ENCODE assay signal across 9 mouse cellular contexts in the genomic region with DNA sequence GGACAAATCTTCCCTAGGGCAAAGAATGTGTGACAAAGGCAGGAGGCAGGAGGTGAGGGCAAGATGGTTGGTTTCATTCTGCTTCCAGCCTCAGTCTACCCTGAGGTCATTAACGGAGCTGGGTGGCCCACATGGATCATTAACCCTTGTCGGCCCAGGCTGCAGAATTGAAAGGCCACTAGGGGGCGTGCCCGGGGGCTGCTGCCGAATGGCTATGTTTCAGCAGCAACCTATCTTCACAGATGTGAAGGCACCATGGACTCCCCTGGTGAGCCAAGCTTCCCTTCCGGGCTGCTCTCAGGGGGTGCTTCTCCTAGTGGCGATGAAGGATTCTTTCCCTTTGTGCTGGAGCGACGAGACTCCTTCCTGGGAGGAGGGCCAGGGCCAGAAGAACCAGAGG. TPM values are rescaled to one million over a fixed set of nuclear protein-coding genes. Genes with fewer than 3 reads are reported as not detected.
DNase-seq lines count a peak whose midpoint lies in the region; ATAC-seq and TF ChIP-seq lines count a peak whose summit lies in the region.
"Had no signal": no experiment of that assay in that cellular context is flagged by ENCODE, and none has a peak within 500 bp of the region (broad histone marks: within the 10 kb centered on the region; RNA-seq: fewer than 3 reads in every experiment).

No protein-coding gene starts in this region.

- no peak for ATAC-seq in forebrain, embryonic 11.5 days (replicated peaks; ENCODE audit: low FRiP score)
- no peak for ATAC-seq in forebrain, embryonic 12.5 days (ENCODE audit: low FRiP score)
- no peak for ATAC-seq in midbrain, postnatal 0 days (ENCODE audit: low FRiP score)
- ATAC-seq in midbrain, embryonic 15.5 days (replicated peaks): no peak
- no peak for ATAC-seq in lung, embryonic 14.5 days (ENCODE audit: insufficient read depth)
- ATAC-seq: hindbrain, embryonic 16.5 days had no signal

- no peak overlapping the region for H3K9ac ChIP-seq in forebrain, embryonic 11.5 days (ENCODE audit: low read length)
- no peak overlapping the region for H3K9ac ChIP-seq in forebrain, embryonic 12.5 days
- H3K9ac ChIP-seq in midbrain, postnatal 0 days (replicated peaks; ENCODE audit: low read length, poor library complexity, severe bottlenecking): no peak overlapping the region
- no peak overlapping the region for H3K9ac ChIP-seq in midbrain, embryonic 15.5 days
- no peak overlapping the region for H3K9ac ChIP-seq in lung, embryonic 14.5 days

- 4% methylated on average over 9 of the region's 9 CpGs for WGBS in forebrain, embryonic 11.5 days
- 2% methylated on average over 9 of the region's 9 CpGs for WGBS in forebrain, embryonic 12.5 days
- 1% methylated on average over 9 of the region's 9 CpGs for WGBS in midbrain, postnatal 0 days
- WGBS in midbrain, embryonic 15.5 days: 4% methylated on average over 9 of the region's 9 CpGs
- 2% methylated on average over 9 of the region's 9 CpGs for WGBS in lung, embryonic 14.5 days

- no peaks in the 10 kb centered on the region for H3K36me3 ChIP-seq in forebrain, embryonic 11.5 days (ENCODE audit: control insufficient read depth, insufficient read depth, low read length)
- peaks cover 4% of the 10 kb centered on the region for H3K36me3 ChIP-seq in forebrain, embryonic 12.5 days (replicated peaks)
- peaks cover 2% of the 10 kb centered on the region for H3K36me3 ChIP-seq in midbrain, postnatal 0 days (ENCODE audit: insufficient read depth, low read length)
- no peaks in the 10 kb centered on the region for H3K36me3 ChIP-seq in midbrain, embryonic 15.5 days (replicated peaks)
- H3K36me3 ChIP-seq in lung, embryonic 14.5 days (ENCODE audit: insufficient read depth): no peaks in the 10 kb centered on the region

- peak; percentile 71 for DNase-seq in forebrain, embryonic 11.5 days (ENCODE audit: low spot score)
- no peak for DNase-seq in midbrain, postnatal 0 days (ENCODE audit: low spot score)
- DNase-seq in lung, embryonic 14.5 days: no peak
- peak; percentile 30 for DNase-seq in thymus, postnatal 0 days (ENCODE audit: low spot score)
- no peak for DNase-seq in urinary bladder, postnatal 36 days (ENCODE audit: low spot score in 2 of 2)
- DNase-seq in left cerebral cortex, adult 11 months (ENCODE audit: low spot score): no peak

- H3K4me3 ChIP-seq in forebrain, embryonic 11.5 days (ENCODE audit: low read depth, low read length): no peak overlapping the region
- H3K4me3 ChIP-seq in forebrain, embryonic 12.5 days (replicated peaks): no peak overlapping the region
- no peak overlapping the region for H3K4me3 ChIP-seq in midbrain, postnatal 0 days (ENCODE audit: low read depth, low read length)
- no peak overlapping the region for H3K4me3 ChIP-seq in midbrain, embryonic 15.5 days
- H3K4me3 ChIP-seq in lung, embryonic 14.5 days (ENCODE audit: low read depth, low read length): no peak overlapping the region

- H3K27ac ChIP-seq in forebrain, embryonic 11.5 days (ENCODE audit: low read depth, low read length): no peak overlapping the region
- H3K27ac ChIP-seq in forebrain, embryonic 12.5 days: no peak overlapping the region
- no peak overlapping the region for H3K27ac ChIP-seq in midbrain, postnatal 0 days (ENCODE audit: low read depth, low read length)
- H3K27ac ChIP-seq in midbrain, embryonic 15.5 days: no peak overlapping the region
- no peak overlapping the region for H3K27ac ChIP-seq in lung, embryonic 14.5 days (ENCODE audit: low read depth)

- H3K4me2 ChIP-seq in forebrain, embryonic 11.5 days (ENCODE audit: low read depth, low read length, severe bottlenecking): no peak overlapping the region
- no peak overlapping the region for H3K4me2 ChIP-seq in forebrain, embryonic 12.5 days
- H3K4me2 ChIP-seq in midbrain, postnatal 0 days (ENCODE audit: low read depth, low read length, poor library complexity, severe bottlenecking): no peak overlapping the region
- no peak overlapping the region for H3K4me2 ChIP-seq in midbrain, embryonic 15.5 days
- no peak overlapping the region for H3K4me2 ChIP-seq in lung, embryonic 14.5 days

- 0 out of 2 replicates have a peak, but pooled peaks cover 2% of the 10 kb centered on the region for H3K4me1 ChIP-seq in forebrain, embryonic 11.5 days (replicated peaks; ENCODE audit: control insufficient read depth, insufficient read depth, low read length)
- peaks cover 2% of the 10 kb centered on the region; the same call in 1 of the 2 replicates for H3K4me1 ChIP-seq in forebrain, embryonic 12.5 days
- H3K4me1 ChIP-seq in midbrain, postnatal 0 days (ENCODE audit: insufficient read depth, low read length): no peaks in the 10 kb centered on the region
- no peaks in the 10 kb centered on the region for H3K4me1 ChIP-seq in midbrain, embryonic 15.5 days
- H3K4me1 ChIP-seq in lung, embryonic 14.5 days (ENCODE audit: insufficient read depth): no peaks in the 10 kb centered on the region

- TF ChIP-seq CTCF in midbrain, postnatal 0 days (IDR thresholded peaks at IDR 0.05): peak; percentile 47
- TF ChIP-seq CTCF in lung, embryonic 14.5 days (IDR thresholded peaks at IDR 0.05; ENCODE audit: low read depth): peak; percentile 64

- H3K27me3 ChIP-seq in forebrain, embryonic 11.5 days (ENCODE audit: control insufficient read depth, insufficient read depth, low read length): peaks cover 23% of the 10 kb centered on the region
- H3K27me3 ChIP-seq in forebrain, embryonic 12.5 days: peaks cover 57% of the 10 kb centered on the region
- peaks cover 32% of the 10 kb centered on the region for H3K27me3 ChIP-seq in midbrain, postnatal 0 days (ENCODE audit: insufficient read depth, low read length)
- peaks cover 42% of the 10 kb centered on the region for H3K27me3 ChIP-seq in midbrain, embryonic 15.5 days (replicated peaks)
- H3K27me3 ChIP-seq in lung, embryonic 14.5 days (ENCODE audit: insufficient read depth, low read length): peaks cover 22% of the 10 kb centered on the region

- H3K9me3 ChIP-seq in forebrain, embryonic 11.5 days (ENCODE audit: control insufficient read depth, low read length): no peaks in the 10 kb centered on the region; the same call in 1 of the 2 replicates
- no peaks in the 10 kb centered on the region for H3K9me3 ChIP-seq in forebrain, embryonic 12.5 days
- H3K9me3 ChIP-seq in midbrain, postnatal 0 days (ENCODE audit: low read length): no peaks in the 10 kb centered on the region
- H3K9me3 ChIP-seq in midbrain, embryonic 15.5 days: no peaks in the 10 kb centered on the region
- H3K9me3 ChIP-seq in lung, embryonic 14.5 days (ENCODE audit: low read depth, low read length): no peaks in the 10 kb centered on the region

RNA-seq across cellular contexts. Expression of gene Bicdl2, which starts 1.2 kb away (rescaled TPM):
- polyA plus RNA-seq in forebrain, embryonic 11.5 days (2014; fragmentation: Nextera tagmentation; extraction: Ambion mirVana): 0.35 and 0.53 TPM in 2 replicates
- polyA plus RNA-seq in forebrain, embryonic 12.5 days (2016; fragmentation: Nextera tagmentation; extraction: Ambion mirVana): 0.19 and 0.42 TPM in 2 replicates
- total RNA-seq in midbrain, postnatal 0 days (2014; rRNA removed): not detected in 2 replicates
- polyA plus RNA-seq in midbrain, postnatal 0 days (2015; fragmentation: Nextera tagmentation; extraction: Ambion mirVana): 0.10 TPM in 1 of 2 replicates, not detected in the other
- 0.22 TPM in 1 of 2 replicates, not detected in the other for polyA plus RNA-seq in midbrain, embryonic 15.5 days (2015; fragmentation: Nextera tagmentation; extraction: Ambion mirVana)
- polyA plus RNA-seq in lung, embryonic 14.5 days (2014; fragmentation: Nextera tagmentation; extraction: Ambion mirVana): 1.3 and 1.9 TPM in 2 replicates
- 0.58 and 0.99 TPM in 2 replicates for polyA plus RNA-seq in thymus, postnatal 0 days (2015; fragmentation: Nextera tagmentation; extraction: Ambion mirVana)

RNA-seq across cellular contexts. Expression of gene Hcfc1r1, which starts 11.9 kb away (rescaled TPM):
- polyA plus RNA-seq in forebrain, embryonic 11.5 days (2014; fragmentation: Nextera tagmentation; extraction: Ambion mirVana): 38.3 and 40.3 TPM in 2 replicates
- 47.1 and 50.3 TPM in 2 replicates for polyA plus RNA-seq in forebrain, embryonic 12.5 days (2016; fragmentation: Nextera tagmentation; extraction: Ambion mirVana)
- total RNA-seq in midbrain, postnatal 0 days (2014; rRNA removed): 87.3 and 194 TPM in 2 replicates
- 210 and 212 TPM in 2 replicates for polyA plus RNA-seq in midbrain, postnatal 0 days (2015; fragmentation: Nextera tagmentation; extraction: Ambion mirVana)
- 120 and 121 TPM in 2 replicates for polyA plus RNA-seq in midbrain, embryonic 15.5 days (2015; fragmentation: Nextera tagmentation; extraction: Ambion mirVana)
- 63.8 and 71.1 TPM in 2 replicates for polyA plus RNA-seq in lung, embryonic 14.5 days (2014; fragmentation: Nextera tagmentation; extraction: Ambion mirVana)
- polyA plus RNA-seq in thymus, postnatal 0 days (2015; fragmentation: Nextera tagmentation; extraction: Ambion mirVana): 62.0 and 70.7 TPM in 2 replicates

RNA-seq across cellular contexts. Expression of gene Thoc6, which starts 12.2 kb away (rescaled TPM):
- polyA plus RNA-seq in forebrain, embryonic 11.5 days (2014; fragmentation: Nextera tagmentation; extraction: Ambion mirVana): 54.0 and 56.6 TPM in 2 replicates
- 49.3 and 49.7 TPM in 2 replicates for polyA plus RNA-seq in forebrain, embryonic 12.5 days (2016; fragmentation: Nextera tagmentation; extraction: Ambion mirVana)
- total RNA-seq in midbrain, postnatal 0 days (2014; rRNA removed): 16.7 and 21.5 TPM in 2 replicates
- 21.1 and 23.2 TPM in 2 replicates for polyA plus RNA-seq in midbrain, postnatal 0 days (2015; fragmentation: Nextera tagmentation; extraction: Ambion mirVana)
- 39.1 and 42.9 TPM in 2 replicates for polyA plus RNA-seq in midbrain, embryonic 15.5 days (2015; fragmentation: Nextera tagmentation; extraction: Ambion mirVana)
- 47.4 and 49.6 TPM in 2 replicates for polyA plus RNA-seq in lung, embryonic 14.5 days (2014; fragmentation: Nextera tagmentation; extraction: Ambion mirVana)
- 47.3 and 50.7 TPM in 2 replicates for polyA plus RNA-seq in thymus, postnatal 0 days (2015; fragmentation: Nextera tagmentation; extraction: Ambion mirVana)

RNA-seq across cellular contexts. Expression of gene Tnfrsf12a, which starts 15.7 kb away (rescaled TPM):
- 2.5 and 2.7 TPM in 2 replicates for polyA plus RNA-seq in forebrain, embryonic 11.5 days (2014; fragmentation: Nextera tagmentation; extraction: Ambion mirVana)
- polyA plus RNA-seq in forebrain, embryonic 12.5 days (2016; fragmentation: Nextera tagmentation; extraction: Ambion mirVana): 3.6 and 4.2 TPM in 2 replicates
- 3.9 and 4.2 TPM in 2 replicates for total RNA-seq in midbrain, postnatal 0 days (2014; rRNA removed)
- polyA plus RNA-seq in midbrain, postnatal 0 days (2015; fragmentation: Nextera tagmentation; extraction: Ambion mirVana): 3.3 TPM in 2 replicates
- 2.4 and 2.5 TPM in 2 replicates for polyA plus RNA-seq in midbrain, embryonic 15.5 days (2015; fragmentation: Nextera tagmentation; extraction: Ambion mirVana)
- polyA plus RNA-seq in lung, embryonic 14.5 days (2014; fragmentation: Nextera tagmentation; extraction: Ambion mirVana): 21.6 and 24.0 TPM in 2 replicates
- 6.0 and 9.4 TPM in 2 replicates for polyA plus RNA-seq in thymus, postnatal 0 days (2015; fragmentation: Nextera tagmentation; extraction: Ambion mirVana)

RNA-seq across cellular contexts. Expression of gene Mmp25, which starts 16.4 kb away (rescaled TPM):
- 0.41 and 1.0 TPM in 2 replicates for polyA plus RNA-seq in forebrain, embryonic 11.5 days (2014; fragmentation: Nextera tagmentation; extraction: Ambion mirVana)
- polyA plus RNA-seq in forebrain, embryonic 12.5 days (2016; fragmentation: Nextera tagmentation; extraction: Ambion mirVana): 0.78 and 0.91 TPM in 2 replicates
- 0.33 and 0.66 TPM in 2 replicates for total RNA-seq in midbrain, postnatal 0 days (2014; rRNA removed)
- 0.98 and 1.0 TPM in 2 replicates for polyA plus RNA-seq in midbrain, postnatal 0 days (2015; fragmentation: Nextera tagmentation; extraction: Ambion mirVana)
- 1.2 and 1.7 TPM in 2 replicates for polyA plus RNA-seq in midbrain, embryonic 15.5 days (2015; fragmentation: Nextera tagmentation; extraction: Ambion mirVana)
- polyA plus RNA-seq in lung, embryonic 14.5 days (2014; fragmentation: Nextera tagmentation; extraction: Ambion mirVana): 0.31 and 0.86 TPM in 2 replicates
- polyA plus RNA-seq in thymus, postnatal 0 days (2015; fragmentation: Nextera tagmentation; extraction: Ambion mirVana): 0.59 and 1.1 TPM in 2 replicates

Comparison
In these comparisons a context has a peak if more than half of its experiments do, and no peak if none do; other contexts are left out.
1. DNase-seq: peak in forebrain, embryonic 11.5 days (single experiment) and thymus, postnatal 0 days (single experiment); none in midbrain, postnatal 0 days (single experiment), lung, embryonic 14.5 days (single experiment), urinary bladder, postnatal 36 days (0 of 2) and left cerebral cortex, adult 11 months (single experiment).